Mouse (Mus musculus) cerebellum, adult 11 months (tissue): Measurements from ENCODE around the gene AU018091.
"Not testable (repeated sequence)": the region's sequence is repeated elsewhere in the genome, so short reads cannot be mapped to it uniquely, and the experiment has no call there.

Experiments used
- DNase-seq: peaks from one replicate; pipeline ENCODE4 v3.0.0; 2022

Gene AU018091

GRCm38 (mm10) chr7:3168925-3169324, at the start of gene AU018091:
Gene AU018091 (minus strand): TSS chr7:3169203.
- no peak for DNase-seq

GRCm38 (mm10) chr7:3217546-3218056, 48.6 kb upstream of the AU018091 start:
- DNase-seq = no peak

DNA sequence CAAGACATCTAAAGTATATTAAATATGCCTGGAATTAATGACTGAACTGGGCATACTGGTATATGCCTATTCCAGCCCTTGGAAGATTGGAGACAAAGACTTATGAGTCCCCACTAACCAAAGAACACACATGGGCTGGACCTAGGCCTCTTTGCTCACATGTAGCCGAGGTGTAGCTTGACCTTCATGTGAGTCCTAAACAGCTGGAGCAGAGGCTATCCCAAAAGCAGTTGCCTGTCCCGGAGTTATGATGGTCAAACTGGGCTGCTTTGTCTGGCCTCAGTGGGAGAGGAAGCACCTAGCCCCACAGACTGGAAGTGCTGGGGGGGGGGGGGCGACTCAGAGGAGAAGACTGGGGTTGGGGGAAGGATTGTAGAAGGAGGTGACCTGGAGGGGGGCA, 47.3 kb upstream of the AU018091 start:
- no peak for DNase-seq

- DNase-seq = no peak
Measured at GRCm38 (mm10) chr7:3213557-3213956, 44.6 kb upstream of the AU018091 start.

- DNase-seq = no peak
Measured at GRCm38 (mm10) chr7:3213156-3213555, 44.2 kb upstream of the AU018091 start.

GRCm38 (mm10) chr7:3212002-3212790, 43.2 kb upstream of the AU018091 start:
- DNase-seq = no peak

DNA sequence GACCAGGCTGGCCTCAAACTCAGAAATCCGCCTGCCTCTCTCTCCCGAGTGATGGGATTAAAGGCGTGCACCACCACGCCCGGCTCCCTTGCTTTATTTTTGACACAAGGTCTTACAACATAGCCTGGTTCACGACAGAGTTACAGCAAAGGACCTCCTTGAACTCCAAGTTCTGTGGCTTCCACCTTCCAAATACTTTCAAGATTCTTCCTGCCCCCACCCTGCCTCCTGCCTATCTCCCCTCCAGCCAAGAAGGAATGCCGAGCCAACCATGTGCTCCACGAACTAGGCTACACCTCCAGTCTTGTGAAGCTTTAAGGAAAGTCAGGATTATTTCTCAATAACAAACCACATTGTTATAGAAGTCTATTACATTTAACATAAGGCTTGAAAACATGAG, 42.5 kb upstream of the AU018091 start:
- no peak for DNase-seq

DNA sequence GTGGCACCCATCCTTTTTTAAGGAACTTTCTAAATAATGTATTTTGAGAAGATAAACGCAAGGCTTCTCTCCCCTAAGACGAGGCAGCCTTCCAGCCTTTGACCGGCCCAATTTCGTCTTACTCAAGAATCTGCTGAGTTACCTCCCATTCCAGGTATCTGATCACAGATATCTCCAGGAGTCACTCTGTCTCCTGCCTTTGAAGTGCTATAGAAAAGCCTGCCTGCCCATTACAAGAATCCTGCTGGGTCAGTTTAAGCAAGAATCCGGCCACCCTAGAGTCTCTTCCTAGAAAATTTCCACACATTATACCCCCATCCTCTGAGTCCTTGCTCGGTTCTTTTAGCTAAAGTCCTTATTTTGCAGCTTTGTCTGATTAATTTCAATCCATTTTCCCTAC, 41.6 kb upstream of the AU018091 start:
- DNase-seq = no peak

DNA sequence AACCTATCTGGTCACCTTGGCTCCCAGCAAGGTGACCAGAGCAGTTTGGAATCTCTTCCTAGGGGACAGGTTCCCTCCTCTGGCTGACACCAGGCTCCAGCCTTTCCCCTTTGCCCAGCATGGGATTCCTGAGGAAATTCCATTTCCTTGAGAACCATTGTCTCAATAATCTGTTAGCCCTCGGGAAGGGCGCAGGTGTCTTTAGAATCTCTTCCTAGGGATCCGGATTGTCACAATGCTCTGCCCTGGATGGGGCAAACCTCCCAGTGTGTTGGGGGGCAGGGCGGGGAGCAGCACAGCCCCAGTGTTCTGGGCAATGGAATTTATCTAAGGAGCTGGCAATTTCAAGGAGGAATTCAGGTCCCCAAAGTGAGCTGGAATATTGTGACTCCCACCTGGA, 37.5 kb upstream of the AU018091 start:
- no peak for DNase-seq

- no peak for DNase-seq
Measured at GRCm38 (mm10) chr7:3204628-3205027, 35.6 kb upstream of the AU018091 start.

- no peak for DNase-seq
Measured at GRCm38 (mm10) chr7:3203890-3204289, 34.9 kb upstream of the AU018091 start.

GRCm38 (mm10) chr7:3201134-3201705, 32.2 kb upstream of the AU018091 start:
- DNase-seq = no peak

DNA sequence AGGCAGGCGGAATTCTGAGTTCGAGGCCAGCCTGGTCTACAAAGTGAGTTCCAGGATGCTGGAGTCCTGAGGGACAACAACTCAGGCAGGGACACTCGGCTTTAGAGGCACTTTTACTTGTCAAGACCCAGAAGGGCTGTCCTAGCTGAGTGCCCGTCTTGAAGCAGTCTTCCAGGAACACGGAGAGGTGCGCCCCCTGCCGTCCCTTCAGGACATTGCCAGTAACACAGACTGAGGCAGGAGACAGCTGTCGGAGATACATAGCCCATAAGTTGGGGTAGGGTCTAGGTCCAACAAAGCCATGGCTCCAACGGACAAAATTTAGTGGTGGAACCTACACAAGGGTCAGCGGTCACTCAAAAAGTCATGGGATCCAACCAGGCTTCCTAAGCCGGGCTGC, 29.9 kb upstream of the AU018091 start:
- no peak for DNase-seq

- no peak for DNase-seq
Measured at GRCm38 (mm10) chr7:3195850-3196249, 26.8 kb upstream of the AU018091 start.

DNA sequence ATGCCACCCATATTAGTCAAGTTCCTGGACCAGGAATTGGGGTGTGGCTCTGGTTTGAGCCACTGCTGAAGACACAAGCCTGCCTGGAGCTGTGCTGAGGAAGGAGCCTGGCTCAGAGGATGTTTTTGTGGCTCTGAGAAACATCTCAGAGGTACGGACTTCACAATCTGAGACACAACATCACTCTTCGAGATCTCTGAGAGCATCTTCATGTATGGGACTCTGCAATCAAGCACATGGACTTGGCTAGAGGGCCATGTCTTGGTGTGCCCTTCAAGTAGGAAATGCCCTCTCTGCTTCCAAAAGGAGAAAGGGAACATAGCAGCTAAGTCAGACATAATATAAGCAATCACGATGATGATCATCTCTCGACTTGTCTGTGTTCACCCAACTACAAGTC, 25.5 kb upstream of the AU018091 start:
- DNase-seq = no peak

DNA sequence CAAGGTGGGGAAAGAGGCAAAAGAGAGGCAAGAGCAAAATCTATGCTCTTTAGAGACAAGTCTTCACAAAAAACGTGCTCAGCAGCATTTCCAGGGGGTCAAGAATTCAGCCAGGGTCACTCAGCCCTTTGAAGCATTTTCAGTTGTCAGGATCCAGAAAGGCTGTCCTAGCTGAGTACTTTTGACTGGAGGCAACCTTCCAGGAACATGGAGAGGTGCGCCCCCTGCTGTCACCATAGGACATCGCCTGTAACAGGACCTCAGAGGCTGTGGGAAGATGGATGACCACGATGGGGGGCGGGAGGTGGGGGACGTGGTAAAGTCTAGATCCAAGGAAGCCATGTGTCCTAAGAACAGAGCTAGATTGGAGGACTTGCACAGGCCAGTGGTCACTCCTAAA, 24.9 kb upstream of the AU018091 start:
- DNase-seq = no peak

GRCm38 (mm10) chr7:3193049-3193632, 24.1 kb upstream of the AU018091 start:
- no peak for DNase-seq

DNA sequence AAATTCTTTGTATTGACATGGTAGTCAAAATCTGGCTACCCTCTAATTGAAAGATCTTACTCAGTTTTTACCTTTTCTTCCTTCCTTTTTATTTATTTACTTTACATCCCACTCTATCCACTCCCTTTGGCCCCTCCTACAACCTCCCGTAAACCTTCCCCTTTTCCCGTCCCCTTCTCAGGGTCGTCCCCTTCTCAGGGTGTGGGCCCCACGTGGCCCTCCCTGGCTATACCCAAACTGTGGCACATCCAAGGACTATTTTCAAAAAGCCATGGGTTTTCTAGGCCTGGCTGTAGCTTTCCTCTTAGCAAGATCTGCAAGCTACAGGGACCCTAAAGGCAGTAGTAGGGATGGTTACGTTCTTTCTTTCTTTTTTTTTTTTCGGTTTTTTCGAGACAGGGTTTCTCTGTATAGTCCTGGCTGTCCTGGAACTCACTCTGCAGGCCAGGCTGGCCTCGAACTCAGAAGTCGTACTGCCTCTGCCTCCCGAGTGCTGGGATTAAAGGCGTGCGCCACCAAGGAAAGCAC, 23.0 kb upstream of the AU018091 start:
- DNase-seq = no peak

- not testable (repeated sequence) for DNase-seq
Measured at GRCm38 (mm10) chr7:3186726-3187125, 17.7 kb upstream of the AU018091 start.

DNA sequence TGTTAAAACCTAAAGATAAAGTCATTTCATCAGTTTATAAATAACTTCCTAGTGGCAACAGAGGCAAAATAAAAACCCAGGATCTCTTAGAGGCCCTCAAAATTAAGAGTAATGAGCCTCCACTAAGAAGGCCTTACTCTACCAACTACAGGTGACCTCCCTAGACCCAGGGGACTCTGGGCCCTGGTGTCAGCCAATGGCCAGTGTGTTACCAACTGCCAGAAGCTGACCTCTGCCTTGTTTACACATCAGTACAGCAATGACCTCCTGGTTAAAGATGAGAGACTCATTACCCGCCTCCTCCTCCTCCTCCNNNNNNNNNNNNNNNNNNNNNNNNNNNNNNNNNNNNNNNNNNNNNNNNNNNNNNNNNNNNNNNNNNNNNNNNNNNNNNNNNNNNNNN, 17.1 kb upstream of the AU018091 start:
- DNase-seq = no peak

GRCm38 (mm10) chr7:3184394-3184793, 15.4 kb upstream of the AU018091 start:
- no peak for DNase-seq

DNA sequence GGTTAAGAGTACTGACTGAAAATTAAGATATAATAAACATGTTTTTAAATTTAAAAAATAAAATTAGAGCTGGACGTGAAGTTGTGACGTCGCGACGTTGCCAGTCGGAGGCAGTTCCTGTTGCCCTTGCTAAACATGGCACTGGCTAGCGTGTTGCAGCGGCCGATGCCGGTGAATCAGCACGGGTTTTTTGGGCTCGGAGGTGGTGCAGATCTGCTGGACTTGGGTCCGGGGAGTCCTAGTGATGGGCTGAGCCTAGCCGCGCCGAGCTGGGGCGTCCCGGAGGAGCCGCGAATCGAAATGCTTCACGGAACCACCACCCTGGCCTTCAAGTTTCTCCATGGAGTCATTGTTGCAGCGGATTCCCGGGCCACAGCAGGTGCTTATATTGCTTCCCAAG, 12.0 kb upstream of the AU018091 start:
- DNase-seq = not testable (repeated sequence)

GRCm38 (mm10) chr7:3168296-3168695, 707 bp downstream of the AU018091 start:
- DNase-seq = no peak

DNA sequence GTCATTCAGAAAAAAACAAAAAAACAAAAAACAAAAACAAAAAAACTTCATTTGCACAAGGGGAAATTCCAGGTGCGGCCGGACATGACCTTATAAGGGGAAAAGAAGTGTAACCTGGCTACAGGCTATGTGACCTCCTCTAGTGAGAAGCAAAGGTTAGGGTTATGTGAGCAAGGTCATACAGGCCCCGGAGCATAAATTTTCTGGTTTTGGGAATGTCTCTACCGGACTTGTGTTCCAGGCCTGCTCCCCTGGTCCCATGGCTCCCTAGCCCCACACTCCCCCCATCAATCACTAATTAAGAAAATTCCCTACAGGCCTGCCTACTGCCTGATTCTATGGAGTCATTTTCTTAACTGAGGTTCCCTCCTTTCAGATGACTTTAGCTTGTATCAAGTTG, 2.7 kb downstream of the AU018091 start:
- DNase-seq = no peak
